Mouse (Mus musculus) T-helper 2 cell (primary cell): ENCODE results near the gene Ift57.

Experiments
- in situ Hi-C: fragments of 300-600 bp; cut with MboI, MseI; formaldehyde crosslinking; loops from one replicate; pipeline ENCODE4 v1.15.1; 2025; ENCODE audit warnings: high pct_unique_total_duplicates

The Ift57 gene

GRCm38 (mm10) chr16:49698620-49699525, at the start of gene Ift57:
Gene Ift57, plus strand, starts transcription at chr16:49699233.
- in situ Hi-C loops, result no loop called here

DNA sequence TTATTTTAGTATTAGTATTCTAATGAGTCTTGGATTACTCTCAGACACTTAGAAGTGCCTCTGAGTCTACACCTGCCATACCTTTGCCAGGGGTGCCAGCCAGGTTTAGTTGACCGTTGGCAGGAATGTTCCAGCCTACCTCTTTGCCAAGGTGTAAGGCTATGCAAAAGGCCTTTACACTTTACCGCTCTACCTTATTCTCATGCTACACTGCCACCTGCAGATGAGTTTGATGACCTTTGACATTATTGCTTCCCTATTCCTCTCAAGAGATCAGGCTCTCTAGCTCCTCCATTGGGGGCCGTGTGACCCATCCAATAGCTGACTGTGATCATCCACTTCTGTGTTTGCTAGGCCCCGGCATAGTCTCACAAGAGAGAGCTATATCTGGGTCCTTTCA, 41.9 kb upstream of the Ift57 start:
- in situ Hi-C loops, result no loop called here

DNA sequence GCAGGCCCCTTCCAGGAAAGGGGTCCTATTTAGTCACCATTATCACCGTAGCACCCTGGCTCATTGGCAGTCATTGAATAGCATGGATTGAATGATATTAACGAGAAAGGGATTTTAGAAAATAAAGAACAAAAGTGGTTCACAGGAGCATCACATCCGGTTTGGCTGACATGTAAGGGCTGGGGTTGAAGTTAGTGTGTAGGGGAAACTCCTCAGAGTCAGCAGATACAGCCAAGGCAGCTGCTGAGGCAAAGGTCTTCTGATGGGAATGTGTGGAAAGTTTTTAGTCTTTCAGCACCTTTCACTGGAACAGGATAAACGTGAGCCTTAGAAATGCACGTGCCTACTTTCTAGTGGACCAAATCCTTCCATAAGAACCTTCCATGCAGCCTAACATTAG, 41.0 kb upstream of the Ift57 start:
- in situ Hi-C loops, result no loop called here

GRCm38 (mm10) chr16:49659131-49659530, 39.9 kb upstream of the Ift57 start:
- in situ Hi-C loops, result no loop called here

DNA sequence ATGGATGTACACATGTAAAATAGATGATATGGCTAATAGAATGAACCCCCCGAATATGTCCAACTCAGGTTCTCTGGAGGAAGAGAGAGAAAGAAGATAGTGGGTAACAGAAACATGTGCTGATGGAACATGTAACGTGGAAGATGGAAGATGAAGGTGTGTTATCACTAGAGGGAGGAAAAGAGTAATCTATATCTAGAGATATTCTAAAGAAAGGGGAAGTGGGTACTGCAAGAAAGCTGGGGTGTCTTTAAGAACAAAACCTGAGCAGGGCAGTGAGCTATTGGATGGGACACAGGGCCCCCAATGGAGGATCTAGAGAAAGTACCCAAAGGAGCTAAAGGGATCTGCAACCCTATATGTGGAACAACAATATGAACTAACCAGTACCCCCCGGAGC, 38.9 kb upstream of the Ift57 start:
- in situ Hi-C loops, result no loop called here

GRCm38 (mm10) chr16:49662201-49662600, 36.8 kb upstream of the Ift57 start:
- in situ Hi-C loops, result no loop called here

DNA sequence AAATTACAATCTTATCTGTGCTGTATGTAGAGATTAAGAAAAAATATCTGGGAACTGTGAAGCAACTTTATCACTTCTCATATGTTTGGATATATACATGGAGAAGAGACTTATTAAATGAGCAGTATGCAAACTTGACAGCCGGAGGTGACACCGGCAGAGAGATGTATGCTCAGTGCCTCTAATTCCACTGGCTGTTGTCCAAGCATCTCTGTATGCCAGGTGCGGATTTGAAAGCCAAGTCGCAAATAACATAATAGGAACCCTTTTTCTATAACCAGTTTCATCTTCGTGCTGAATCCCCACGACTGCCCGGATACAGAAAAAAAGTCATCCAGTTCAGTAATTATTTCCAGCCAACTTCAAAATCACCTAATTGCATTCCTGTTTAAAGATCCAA, 34.4 kb upstream of the Ift57 start:
- in situ Hi-C loops, result loop anchor here (5.0 kb wide), 1 partner anchor 483 kb away; no protein-coding TSS in a partner anchor

DNA sequence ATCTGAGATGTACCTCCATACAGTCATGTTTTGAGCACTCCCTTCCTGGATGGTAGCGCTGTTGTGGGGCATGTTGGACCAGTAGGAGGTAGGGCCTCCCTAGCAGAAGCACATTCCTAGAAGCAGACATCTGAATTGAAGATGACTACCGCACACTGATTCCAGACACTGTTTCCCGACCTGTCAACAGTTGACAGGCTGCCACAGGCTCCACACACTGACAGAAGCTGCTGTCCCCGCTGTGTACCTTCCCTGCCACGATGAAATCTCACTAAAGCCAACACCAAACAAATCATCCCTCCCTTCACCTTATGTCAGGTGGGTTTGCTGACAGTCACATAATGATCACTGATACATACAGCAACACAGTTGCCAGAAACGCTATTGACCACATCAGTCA, 19.4 kb upstream of the Ift57 start:
- in situ Hi-C loops, result no loop called here

DNA sequence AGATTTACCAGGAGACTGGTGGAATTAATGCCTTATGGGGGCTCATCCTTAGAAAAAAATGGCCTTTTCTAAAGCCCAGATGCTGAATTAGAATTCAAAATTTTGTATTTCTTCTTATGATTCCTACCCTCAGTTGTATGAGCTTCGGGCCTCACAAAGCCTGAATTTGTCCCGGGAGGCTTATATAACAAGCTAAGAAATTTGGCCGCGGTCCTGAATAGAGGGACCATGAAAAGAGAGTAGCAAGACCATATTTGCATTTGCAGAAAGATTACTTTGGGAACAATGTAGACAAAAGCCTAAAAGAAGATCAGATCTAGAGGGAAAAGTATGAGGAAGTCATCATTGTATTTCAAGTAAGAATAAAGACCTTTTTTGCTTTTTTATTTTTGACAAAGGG, 14.1 kb upstream of the Ift57 start:
- in situ Hi-C loops, result no loop called here

GRCm38 (mm10) chr16:49699821-49700220, 788 bp downstream of the Ift57 start:
- in situ Hi-C loops, result no loop called here

DNA sequence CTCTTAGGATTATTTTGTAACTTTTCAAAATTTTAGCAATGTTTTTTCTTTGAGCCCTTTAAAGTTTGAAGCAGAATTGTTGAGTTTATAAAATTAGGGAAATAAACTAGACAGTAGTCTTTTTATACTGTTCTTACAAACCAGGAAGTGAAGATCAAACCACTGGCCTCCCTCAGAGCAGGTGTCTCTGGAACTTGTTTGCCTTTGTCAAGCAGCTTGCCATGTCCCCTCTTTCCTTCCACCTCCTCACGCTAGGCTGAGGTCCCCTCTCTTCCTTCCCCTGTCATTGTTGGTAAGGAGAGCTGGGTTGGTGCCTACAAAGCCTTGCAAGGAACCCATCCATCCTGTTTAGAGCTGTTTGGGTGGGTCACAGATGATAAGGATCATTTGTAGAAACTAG, 9.0 kb downstream of the Ift57 start:
- in situ Hi-C loops, result no loop called here

DNA sequence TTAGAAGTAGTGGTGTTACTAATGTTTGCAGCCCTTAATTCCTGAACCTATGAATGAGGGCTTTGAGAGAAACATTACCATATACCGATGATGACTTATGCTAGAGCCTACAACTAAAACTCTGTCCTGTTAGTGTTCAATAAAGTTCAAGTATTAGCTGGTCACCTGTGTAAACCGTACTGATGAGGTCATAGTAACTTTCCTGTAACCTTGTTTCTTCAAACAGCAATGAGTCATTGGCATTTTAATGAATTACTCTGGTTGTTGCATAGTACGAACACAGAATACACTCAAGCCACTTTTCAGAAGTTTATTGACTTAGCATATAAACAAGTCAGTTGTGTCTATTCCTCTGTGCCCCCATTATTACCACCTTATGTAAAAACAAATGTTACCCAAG, 11.2 kb downstream of the Ift57 start:
- in situ Hi-C loops, result no loop called here

DNA sequence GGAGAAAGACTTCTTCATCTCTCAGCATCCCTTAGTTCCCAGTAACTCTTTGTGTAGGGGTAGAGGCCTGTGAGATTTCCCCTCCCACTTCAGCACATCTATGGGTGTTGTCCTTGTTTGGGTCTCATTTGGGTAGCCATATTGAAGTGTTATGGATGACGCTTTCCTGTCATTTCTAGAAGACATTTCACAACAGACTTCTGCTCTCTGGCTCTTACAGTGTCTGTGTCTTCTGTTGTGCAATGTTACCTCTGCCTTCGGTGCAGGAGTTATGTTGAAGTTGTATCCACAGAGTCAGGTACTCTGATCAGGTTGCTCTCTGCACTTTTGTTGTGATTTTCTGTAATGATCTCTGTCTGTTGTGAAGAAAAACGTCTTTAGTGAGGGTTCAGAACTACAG, 14.3 kb downstream of the Ift57 start:
- in situ Hi-C loops, result no loop called here

DNA sequence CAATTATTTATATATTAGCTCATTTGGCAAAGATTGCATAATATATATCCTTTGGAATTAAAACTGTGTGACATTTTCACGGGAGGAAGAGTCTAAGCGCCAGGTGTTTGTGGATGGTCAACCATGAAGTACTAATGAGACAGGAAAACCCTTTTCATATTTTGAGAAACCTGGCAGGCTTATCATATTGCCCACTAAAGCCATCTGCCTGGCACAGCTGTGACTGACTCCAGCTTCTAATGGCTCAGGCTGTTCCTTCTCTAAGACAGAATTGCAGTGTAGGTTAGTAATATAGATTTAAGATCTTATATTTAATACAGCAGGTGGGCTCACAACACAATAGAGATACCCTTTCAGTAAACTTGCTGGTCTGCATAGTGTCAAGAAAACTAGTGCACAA, 21.6 kb downstream of the Ift57 start:
- in situ Hi-C loops, result no loop called here

DNA sequence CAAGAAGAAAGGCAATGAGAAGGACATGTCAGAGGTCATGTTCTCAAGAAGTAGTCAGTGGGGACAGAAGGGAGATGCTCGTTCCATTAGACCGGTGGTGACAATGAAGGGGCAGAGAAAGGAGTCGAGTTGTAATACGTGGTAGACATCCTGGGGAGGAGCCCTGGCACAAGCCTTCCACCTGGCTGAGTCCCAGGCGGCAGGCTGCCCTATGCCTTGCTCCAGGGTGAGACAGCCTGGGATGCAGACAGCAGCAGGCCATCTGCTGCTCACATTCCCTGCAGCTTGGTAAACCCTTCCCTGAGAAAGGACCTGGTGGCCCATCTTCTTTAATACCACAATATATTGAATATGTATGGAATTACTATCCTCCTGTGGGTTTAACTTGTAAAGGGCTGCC, 22.6 kb downstream of the Ift57 start:
- in situ Hi-C loops, result no loop called here

DNA sequence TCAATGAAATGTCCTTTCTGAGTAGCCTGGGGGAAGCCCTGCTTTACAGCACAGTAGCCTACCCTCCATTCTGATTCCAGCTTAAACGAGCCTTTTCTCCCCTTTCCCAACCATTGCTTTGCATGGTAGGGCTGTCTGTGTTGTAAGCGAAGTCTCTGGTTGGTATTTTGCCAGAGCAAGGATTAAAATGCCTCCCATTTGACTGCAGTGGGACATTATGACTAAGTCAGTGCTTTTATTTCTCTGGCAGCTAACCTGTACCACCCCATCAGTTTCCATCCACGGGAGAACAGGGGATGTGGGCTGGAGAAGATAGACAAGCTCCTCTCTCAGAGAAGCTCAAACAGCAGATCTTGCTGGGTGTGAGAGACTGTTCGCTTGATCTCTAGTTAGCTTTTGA, 24.2 kb downstream of the Ift57 start:
- in situ Hi-C loops, result no loop called here

DNA sequence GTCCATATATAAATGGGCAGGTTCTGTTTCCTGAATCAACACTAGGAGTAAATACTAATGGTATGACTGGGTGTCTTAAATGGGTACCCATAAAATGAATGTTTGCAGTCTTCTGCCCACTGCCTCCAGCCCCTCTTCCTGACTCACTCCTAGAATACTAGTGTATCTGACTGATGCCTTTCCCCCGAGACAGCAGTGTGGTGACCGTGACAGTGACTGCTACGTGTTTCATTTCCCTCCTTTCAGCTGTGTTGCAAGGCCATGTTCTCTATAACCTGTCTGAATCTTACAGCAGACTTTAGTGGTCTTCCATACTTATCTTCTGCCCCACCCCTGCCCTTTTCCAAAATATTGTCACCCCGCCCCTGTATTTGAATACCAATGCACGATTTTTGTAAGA, 25.2 kb downstream of the Ift57 start:
- in situ Hi-C loops, result no loop called here

DNA sequence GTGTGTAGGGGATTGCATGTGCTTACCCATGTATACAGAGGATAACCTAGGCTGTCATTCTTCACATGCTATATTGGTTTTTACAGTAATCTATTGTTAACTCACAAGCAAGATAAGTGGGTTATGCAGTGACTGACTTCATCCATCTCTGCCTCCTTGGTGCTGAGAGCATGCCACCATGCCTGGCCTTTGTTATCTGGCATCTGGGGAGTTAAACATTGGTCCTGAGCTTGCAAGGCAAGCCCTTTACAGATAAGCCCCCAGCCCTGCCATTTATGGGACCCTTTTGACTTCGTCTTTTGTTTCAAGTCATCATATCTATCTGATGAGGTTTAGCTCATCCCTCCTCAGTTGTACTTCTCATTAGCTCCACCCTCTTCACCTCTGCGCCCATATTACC, 25.9 kb downstream of the Ift57 start:
- in situ Hi-C loops, result no loop called here

GRCm38 (mm10) chr16:49725446-49725845, 26.4 kb downstream of the Ift57 start:
- in situ Hi-C loops, result no loop called here

DNA sequence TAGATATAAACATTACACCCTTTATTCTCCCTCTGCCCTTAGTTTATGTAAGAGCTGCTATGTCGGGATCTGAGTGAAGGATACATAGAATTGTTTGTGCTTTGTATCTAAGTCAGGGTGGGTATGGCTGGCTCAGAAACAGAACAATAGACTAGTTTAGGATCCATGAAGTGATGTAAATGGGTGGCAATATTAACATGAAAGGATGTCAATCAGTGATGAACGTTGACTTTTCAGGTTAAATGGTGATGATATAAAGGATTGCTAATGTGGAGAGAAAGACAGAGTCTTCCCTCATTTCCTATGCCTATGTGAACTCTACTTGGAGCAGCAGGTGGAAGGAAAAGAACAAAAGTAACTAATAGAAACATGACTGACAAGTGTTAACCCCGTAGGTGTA, 27.2 kb downstream of the Ift57 start:
- in situ Hi-C loops, result no loop called here

DNA sequence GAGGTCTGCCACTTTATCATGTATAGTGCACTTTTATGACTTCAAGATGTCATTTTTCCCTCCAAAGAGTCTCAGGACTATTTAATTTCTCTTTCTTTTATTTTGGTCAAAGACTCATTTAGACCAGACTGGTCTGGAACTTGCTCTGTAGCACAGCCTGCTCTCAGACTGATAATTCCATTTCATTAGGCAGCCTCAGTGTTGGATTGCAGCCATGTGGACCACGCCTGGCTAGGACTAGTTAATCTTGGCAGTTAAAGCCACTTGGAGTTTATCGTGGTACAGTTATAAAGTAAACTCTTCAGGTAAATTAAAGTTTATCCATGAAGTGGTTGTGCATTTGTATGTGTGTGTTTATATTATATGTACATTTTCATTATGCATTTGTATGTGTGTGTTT, 27.7 kb downstream of the Ift57 start:
- in situ Hi-C loops, result no loop called here

GRCm38 (mm10) chr16:49736536-49736935, 37.5 kb downstream of the Ift57 start:
- in situ Hi-C loops, result no loop called here

DNA sequence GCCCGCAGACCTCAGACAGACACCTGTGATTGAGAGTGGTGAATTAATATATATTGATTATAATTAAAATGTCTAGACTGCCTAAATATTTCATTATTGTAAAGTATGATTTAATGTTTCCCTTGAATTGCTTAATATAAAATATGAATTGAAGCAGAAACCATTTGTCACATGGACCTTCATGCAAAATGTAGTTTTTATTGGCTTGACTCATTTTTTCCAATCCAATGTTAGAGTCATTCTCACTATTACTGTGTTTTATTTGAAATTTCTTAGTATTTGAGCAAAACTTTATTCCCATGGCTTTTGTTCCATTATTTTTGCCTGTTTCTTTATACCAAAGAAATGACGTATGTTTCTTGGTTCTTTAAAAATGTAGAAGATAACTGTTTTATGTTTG, 48.3 kb downstream of the Ift57 start:
- in situ Hi-C loops, result no loop called here

- in situ Hi-C loops, result loop anchor here (25.0 kb wide), 1 partner anchor 241 kb away; no protein-coding TSS in a partner anchor
These were observed 53.9 kb downstream of the Ift57 start for GRCm38 (mm10) chr16:49752906-49753305.
